Mouse (Mus musculus): ENCODE results near the gene Zc3h7b. TPM values are rescaled to one million over a fixed set of nuclear protein-coding genes. Genes with fewer than 3 reads are reported as not detected.
A peak's percentile ranks its signal among the peaks of the same experiment; 100 is the strongest.
"Not testable (repeated sequence)": the region's sequence is repeated elsewhere in the genome, so short reads cannot be mapped to it uniquely, and the experiment has no call there.

Gene Zc3h7b
- total RNA-seq, 1 experiment from 2014 or later, result 40.3 TPM

- ATAC-seq (replicated peaks in 1 of 2; ENCODE audit: insufficient read depth in 1 of 2, low FRiP score in 2 of 2, low TSS enrichment in 1 of 2, low read depth in 1 of 2, poor library complexity in 2 of 2, severe bottlenecking in 2 of 2), result peak in 1 of 2 experiments; percentile 30; a peak in 2 of 4 replicates
Measured at GRCm38 (mm10) chr15:81729241-81729791, 15.5 kb upstream of the Zc3h7b start.

DNA sequence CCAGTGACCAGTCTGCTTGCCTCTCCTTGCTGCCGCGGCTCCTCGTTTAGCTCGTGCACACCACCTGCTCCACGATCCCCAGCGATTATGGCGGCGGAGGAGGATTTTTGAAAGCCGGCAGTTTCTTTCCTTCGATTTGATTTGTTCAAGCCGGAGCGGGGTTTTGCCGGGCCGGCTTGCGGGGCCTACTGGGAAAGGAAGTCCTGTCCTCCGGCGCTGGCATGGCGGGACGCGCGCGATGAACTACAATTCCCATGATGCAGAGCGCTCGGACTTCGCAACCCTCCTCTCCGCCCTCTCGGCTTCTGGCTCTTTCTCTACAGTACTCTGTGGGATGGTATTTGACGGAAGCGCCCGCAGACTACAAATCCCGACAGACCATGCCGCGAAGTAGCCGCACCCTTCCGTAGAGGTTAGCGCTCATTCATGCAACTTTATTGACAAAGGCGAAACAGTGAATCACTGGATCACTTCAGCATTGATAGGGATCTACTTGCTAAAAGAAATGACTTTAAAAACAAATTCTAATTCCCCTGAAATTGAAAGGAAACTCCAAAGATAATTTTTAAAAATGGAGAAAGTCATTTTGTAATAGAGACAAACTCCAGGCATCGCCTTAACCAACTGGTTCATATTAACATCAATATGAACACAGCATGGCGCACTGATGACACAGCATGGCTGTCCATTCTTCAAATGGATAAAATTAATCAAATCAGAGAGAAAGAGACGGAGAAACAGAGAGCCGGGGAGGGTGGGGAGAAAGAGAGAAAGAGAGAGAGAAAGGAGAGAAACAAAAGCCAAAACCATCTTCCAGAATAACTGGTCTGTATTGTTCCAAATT, 14.8 kb upstream of the Zc3h7b start:
- ATAC-seq (replicated peaks in 1 of 2; ENCODE audit: insufficient read depth in 1 of 2, low FRiP score in 2 of 2, low TSS enrichment in 1 of 2, low read depth in 1 of 2, poor library complexity in 2 of 2, severe bottlenecking in 2 of 2), result peak; percentile 98 to 99

- no peak for ATAC-seq (replicated peaks in 1 of 2; ENCODE audit: insufficient read depth in 1 of 2, low FRiP score in 2 of 2, low TSS enrichment in 1 of 2, low read depth in 1 of 2, poor library complexity in 2 of 2, severe bottlenecking in 2 of 2)
Measured at GRCm38 (mm10) chr15:81735075-81735474, 9.8 kb upstream of the Zc3h7b start.

- no peak for ATAC-seq (replicated peaks in 1 of 2; ENCODE audit: insufficient read depth in 1 of 2, low FRiP score in 2 of 2, low TSS enrichment in 1 of 2, low read depth in 1 of 2, poor library complexity in 2 of 2, severe bottlenecking in 2 of 2)
Measured at GRCm38 (mm10) chr15:81739296-81739695, 5.6 kb upstream of the Zc3h7b start.

GRCm38 (mm10) chr15:81739924-81740323, 4.9 kb upstream of the Zc3h7b start:
- no peak for ATAC-seq (replicated peaks in 1 of 2; ENCODE audit: insufficient read depth in 1 of 2, low FRiP score in 2 of 2, low TSS enrichment in 1 of 2, low read depth in 1 of 2, poor library complexity in 2 of 2, severe bottlenecking in 2 of 2)

- not testable (repeated sequence) for ATAC-seq (replicated peaks in 1 of 2; ENCODE audit: insufficient read depth in 1 of 2, low FRiP score in 2 of 2, low TSS enrichment in 1 of 2, low read depth in 1 of 2, poor library complexity in 2 of 2, severe bottlenecking in 2 of 2)
Measured at GRCm38 (mm10) chr15:81742368-81742767, 2.5 kb upstream of the Zc3h7b start.

DNA sequence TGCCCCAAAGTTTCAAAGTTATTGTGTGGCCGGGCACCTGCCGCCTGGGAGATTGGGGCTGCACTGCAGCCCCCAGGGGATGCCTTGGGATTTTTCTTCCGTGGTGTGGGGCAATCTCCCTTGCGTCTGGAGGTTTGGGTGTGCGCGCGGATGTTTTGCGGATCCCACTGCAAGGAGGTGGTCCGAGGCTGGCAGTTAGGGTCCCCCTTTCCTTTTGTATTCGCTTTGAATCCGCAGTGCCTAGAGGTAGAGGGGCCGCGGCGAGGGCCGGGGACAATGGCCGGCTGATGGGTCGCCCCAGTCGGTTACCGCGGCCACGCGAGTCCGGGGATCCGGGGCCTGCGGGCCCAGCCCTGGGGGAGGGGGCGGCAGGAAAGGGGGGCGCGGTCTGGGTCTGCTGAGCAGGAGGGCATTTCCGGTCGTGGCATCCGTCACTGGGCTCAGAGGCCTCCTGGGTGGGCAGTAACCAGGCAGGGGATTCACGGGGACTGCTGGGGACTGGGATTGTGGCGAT, 801 bp downstream of the Zc3h7b start:
- ATAC-seq (replicated peaks in 1 of 2; ENCODE audit: insufficient read depth in 1 of 2, low FRiP score in 2 of 2, low TSS enrichment in 1 of 2, low read depth in 1 of 2, poor library complexity in 2 of 2, severe bottlenecking in 2 of 2), result peak; percentile 33 to 71

GRCm38 (mm10) chr15:81749742-81750141, 4.9 kb downstream of the Zc3h7b start:
- ATAC-seq (replicated peaks in 1 of 2; ENCODE audit: insufficient read depth in 1 of 2, low FRiP score in 2 of 2, low TSS enrichment in 1 of 2, low read depth in 1 of 2, poor library complexity in 2 of 2, severe bottlenecking in 2 of 2), result no peak

DNA sequence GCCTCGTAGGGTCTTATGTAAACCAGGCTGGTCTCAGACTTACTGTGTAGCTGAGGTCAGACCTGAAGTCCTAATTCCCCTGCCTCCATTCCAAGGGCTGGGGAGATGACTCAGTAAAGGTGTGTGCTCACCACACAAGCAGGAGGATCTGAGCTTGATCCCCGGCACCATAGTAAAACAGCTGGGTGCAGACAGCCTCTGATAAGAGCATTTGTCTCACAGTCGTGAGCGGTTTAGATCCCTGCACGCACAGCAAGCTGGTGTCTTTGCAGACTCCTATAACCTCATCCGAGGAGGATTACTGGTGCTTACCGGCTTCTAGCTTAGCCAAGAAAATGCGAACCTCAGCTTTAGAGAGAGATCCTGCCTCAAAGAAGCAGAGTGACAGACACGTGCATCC, 8.8 kb downstream of the Zc3h7b start:
- no peak for ATAC-seq (replicated peaks in 1 of 2; ENCODE audit: insufficient read depth in 1 of 2, low FRiP score in 2 of 2, low TSS enrichment in 1 of 2, low read depth in 1 of 2, poor library complexity in 2 of 2, severe bottlenecking in 2 of 2)

GRCm38 (mm10) chr15:81758701-81759100, 13.8 kb downstream of the Zc3h7b start:
- no peak for ATAC-seq (replicated peaks in 1 of 2; ENCODE audit: insufficient read depth in 1 of 2, low FRiP score in 2 of 2, low TSS enrichment in 1 of 2, low read depth in 1 of 2, poor library complexity in 2 of 2, severe bottlenecking in 2 of 2)

DNA sequence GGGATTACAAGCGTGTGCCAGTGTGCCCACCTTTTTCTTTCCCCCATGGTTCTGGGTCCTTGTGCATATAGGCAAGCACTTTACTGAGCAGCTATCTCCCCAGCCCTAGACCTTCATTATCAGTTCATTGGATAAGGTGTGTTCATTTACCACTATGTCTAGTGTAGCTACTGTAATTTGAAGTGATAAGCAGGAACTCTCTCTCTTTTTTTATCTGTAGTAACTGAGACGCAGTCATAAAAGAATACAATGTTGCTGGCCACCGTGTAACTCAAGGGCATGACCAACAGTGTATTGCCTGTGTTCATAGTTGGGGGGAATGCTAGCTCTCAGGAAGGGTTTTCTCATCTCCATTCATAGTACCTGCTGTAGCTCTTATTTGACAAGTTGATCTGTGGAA, 14.7 kb downstream of the Zc3h7b start:
- ATAC-seq (replicated peaks in 1 of 2; ENCODE audit: insufficient read depth in 1 of 2, low FRiP score in 2 of 2, low TSS enrichment in 1 of 2, low read depth in 1 of 2, poor library complexity in 2 of 2, severe bottlenecking in 2 of 2), result no peak

DNA sequence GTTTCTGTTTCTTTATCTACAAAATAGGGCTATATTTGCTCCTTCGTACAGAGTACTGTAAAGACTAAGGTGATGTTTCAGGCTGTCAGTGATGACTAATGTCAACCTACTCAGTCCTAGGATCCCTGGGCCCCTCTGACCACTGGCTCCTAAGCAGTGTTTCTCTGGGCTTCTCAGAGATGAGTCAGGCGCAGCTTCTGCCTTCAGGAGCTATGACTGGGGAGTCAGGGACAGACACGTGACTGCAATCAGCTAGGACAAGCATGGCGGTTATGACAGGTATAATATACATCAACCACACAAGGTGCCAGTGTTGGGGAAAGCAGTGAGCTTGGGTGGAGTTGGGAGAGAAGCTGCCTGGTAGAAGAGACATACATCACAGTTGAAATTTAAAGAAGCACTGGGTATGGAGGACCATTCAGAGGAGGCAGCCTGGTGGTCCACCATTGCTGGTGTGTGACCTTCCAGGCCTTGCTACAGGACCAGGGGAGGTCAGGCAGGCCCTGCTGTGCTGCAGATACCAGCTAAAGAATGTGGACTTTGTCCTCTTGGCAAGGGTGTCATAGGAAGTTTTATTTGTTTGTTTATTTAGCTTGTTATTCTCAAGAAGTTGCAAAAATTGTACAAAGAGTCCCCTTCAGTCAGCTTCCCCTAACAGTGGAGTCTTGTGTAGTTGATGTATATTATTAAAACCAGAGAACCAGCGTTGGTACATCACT, 15.7 kb downstream of the Zc3h7b start:
- no peak for ATAC-seq (replicated peaks in 1 of 2; ENCODE audit: insufficient read depth in 1 of 2, low FRiP score in 2 of 2, low TSS enrichment in 1 of 2, low read depth in 1 of 2, poor library complexity in 2 of 2, severe bottlenecking in 2 of 2)

DNA sequence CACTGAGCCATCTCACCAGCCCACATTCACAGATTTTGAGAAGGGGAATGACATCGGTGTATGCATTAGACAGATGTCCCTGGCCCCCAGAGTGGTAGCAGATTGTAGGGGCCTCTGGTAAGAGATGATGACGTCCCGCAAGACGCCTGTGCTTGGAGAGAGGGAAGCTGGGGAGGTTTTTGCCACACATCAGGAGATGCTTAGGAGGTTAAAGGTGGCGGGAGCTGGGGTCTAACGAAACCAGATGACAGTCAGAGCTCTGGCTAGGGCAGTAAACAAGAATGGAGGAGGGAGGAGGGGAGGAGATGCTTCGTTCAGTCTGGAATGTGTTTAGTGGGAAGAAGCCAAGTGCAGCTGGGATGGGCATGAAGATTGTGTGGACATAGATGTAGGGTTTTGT, 16.5 kb downstream of the Zc3h7b start:
- ATAC-seq (replicated peaks in 1 of 2; ENCODE audit: insufficient read depth in 1 of 2, low FRiP score in 2 of 2, low TSS enrichment in 1 of 2, low read depth in 1 of 2, poor library complexity in 2 of 2, severe bottlenecking in 2 of 2), result no peak

DNA sequence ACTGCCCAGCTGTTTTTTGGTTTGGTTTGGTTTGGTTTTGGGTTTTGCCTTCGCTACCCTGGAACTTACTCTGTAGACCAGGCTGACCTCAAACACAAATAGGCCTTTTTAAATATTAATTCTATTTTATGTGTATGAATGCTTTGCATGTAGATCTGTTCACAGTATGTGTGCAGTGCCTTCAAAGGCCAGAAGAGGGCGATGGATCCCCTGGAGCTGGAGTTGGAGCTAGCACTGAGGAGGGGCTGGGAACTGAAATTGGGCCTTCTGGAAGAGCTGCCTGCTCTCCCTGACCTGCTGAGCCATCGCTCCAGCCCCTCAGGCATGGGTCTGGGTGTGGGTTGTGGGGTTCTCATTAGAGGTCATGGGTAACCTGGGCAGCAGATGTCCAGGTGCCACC, 17.1 kb downstream of the Zc3h7b start:
- ATAC-seq (replicated peaks in 1 of 2; ENCODE audit: insufficient read depth in 1 of 2, low FRiP score in 2 of 2, low TSS enrichment in 1 of 2, low read depth in 1 of 2, poor library complexity in 2 of 2, severe bottlenecking in 2 of 2), result no peak

GRCm38 (mm10) chr15:81764573-81764972, 19.7 kb downstream of the Zc3h7b start:
- no peak for ATAC-seq (replicated peaks in 1 of 2; ENCODE audit: insufficient read depth in 1 of 2, low FRiP score in 2 of 2, low TSS enrichment in 1 of 2, low read depth in 1 of 2, poor library complexity in 2 of 2, severe bottlenecking in 2 of 2)

DNA sequence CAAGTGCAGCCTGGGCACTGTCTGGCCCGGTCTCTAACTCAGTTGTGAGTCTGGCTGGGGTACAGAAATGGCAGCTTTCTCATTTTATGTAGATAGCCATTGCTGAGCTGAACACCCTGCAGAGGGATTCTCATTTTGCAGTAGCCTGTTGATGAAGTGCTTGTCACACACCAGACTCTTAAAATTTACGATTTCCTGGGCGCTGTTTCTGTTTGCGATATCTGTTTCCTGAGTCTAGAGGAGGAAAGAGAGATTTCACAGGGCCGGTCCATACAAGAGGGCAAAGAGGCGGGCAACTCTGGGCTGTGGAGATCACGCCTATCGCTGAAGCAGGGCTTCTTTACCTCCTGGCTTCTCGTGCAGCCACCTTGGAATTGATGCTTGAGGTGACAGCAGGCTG, 20.8 kb downstream of the Zc3h7b start:
- ATAC-seq (replicated peaks in 1 of 2; ENCODE audit: insufficient read depth in 1 of 2, low FRiP score in 2 of 2, low TSS enrichment in 1 of 2, low read depth in 1 of 2, poor library complexity in 2 of 2, severe bottlenecking in 2 of 2), result no peak

DNA sequence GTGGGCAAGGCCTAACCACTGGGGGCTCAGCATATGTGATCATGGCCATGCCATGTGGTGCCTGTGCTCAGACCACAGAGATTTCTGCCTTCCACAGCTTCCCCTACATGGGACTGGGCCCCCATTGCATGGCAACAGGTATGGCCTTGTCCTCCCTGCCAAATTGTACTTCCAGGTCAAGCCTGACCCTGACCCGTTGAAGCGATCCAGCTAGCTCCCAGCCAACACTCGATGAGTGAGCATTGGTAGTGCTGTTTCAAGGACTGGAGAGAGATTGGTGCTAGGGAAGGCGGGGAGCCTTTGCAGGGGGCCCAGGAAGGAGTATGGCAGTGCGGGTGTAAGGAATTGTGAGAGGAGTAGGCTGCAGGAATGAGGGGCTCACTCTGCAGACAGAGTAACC, 21.6 kb downstream of the Zc3h7b start:
- ATAC-seq (replicated peaks in 1 of 2; ENCODE audit: insufficient read depth in 1 of 2, low FRiP score in 2 of 2, low TSS enrichment in 1 of 2, low read depth in 1 of 2, poor library complexity in 2 of 2, severe bottlenecking in 2 of 2), result no peak

DNA sequence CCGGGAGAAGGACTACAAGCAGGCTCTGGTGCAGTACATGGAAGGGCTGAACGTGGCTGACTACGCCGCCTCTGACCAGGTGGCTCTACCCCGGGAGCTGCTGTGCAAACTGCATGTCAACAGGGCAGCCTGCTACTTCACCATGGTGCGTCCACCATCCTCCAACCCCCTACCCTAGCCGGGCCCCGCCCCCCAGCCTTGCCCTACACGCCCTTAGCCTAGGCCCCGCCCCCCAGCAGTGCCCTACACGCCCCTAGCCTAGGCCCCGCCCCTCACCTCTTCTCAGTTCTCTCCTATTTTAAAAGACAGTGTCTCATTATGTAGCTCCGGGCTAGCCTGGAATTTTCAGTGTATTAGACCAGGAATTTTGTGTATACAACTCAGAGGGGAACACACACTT, 24.2 kb downstream of the Zc3h7b start:
- ATAC-seq (replicated peaks in 1 of 2; ENCODE audit: insufficient read depth in 1 of 2, low FRiP score in 2 of 2, low TSS enrichment in 1 of 2, low read depth in 1 of 2, poor library complexity in 2 of 2, severe bottlenecking in 2 of 2), result no peak

Data from hematopoietic stem cell, adult 5-6 weeks (primary cell).